Mouse (Mus musculus) bone marrow macrophage, adult 2 months (primary cell): ENCODE results near the gene Fkbp3.

Source experiments
- CTCF ChIP-seq: IDR thresholded peaks from 2 replicates; pipeline ENCODE4 v1.5.1; 2012; ENCODE audit warnings: low read depth, mild to moderate bottlenecking, low read length, moderate library complexity
- POLR2A ChIP-seq: IDR thresholded peaks from 2 replicates; pipeline ENCODE4 v1.6.1; 2012; ENCODE audit warnings: mild to moderate bottlenecking, low read depth, low read length, borderline replicate concordance

GRCm38 (mm10) chr12:65037546-65037937, 36.3 kb downstream of the Fkbp3 start:
- no peak for TF ChIP-seq POLR2A
- TF ChIP-seq CTCF, result no peak
